Mouse (Mus musculus): ENCODE results near the gene Akap10. TPM values are rescaled to one million over a fixed set of nuclear protein-coding genes. Genes with fewer than 3 reads are reported as not detected.

The Akap10 gene
- total and polyA plus RNA-seq, 3 experiments, result 17.7 to 20.1 TPM; not detected in 1

DNA sequence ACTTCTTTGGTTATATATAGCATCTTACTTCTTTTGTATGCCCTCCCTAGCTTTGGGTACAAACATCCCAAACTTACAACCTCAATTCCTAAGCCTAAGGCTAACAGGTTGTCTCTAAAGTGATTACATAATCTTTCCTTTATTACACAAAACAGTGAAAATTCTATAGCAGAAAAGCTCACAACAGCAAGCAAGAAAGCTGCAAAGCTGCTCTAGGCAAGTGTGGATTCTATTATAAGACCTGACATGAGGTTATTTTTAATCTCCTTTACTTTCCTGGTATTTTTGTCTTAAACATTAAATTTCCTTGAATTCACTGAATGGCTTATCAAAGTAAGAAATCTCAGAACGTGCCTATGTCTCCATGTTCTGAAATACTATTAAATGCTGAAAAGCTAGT lies 6.7 kb downstream of the Akap10 start:
- no peak overlapping the region for H3K4me3 ChIP-seq (ENCODE audit: control insufficient read depth in 1 of 2, insufficient read depth in 1 of 2, low read depth in 2 of 2, low read length in 2 of 2)
- TF ChIP-seq E2F4 (IDR thresholded peaks at IDR 0.05; ENCODE audit: borderline replicate concordance, low read depth, low read length) (no peak), POLR2A (IDR thresholded peaks at IDR 0.05; ENCODE audit: control insufficient read depth in 1 of 2, insufficient read depth in 1 of 2, low read depth in 1 of 2, low read length in 2 of 2, poor library complexity in 1 of 2) (no peak), MAFK (IDR thresholded peaks at IDR 0.05; ENCODE audit: borderline replicate concordance, low read depth, low read length) (no peak), EP300 (IDR thresholded peaks at IDR 0.05; ENCODE audit: low read depth in 1 of 2, low read length in 2 of 2) (no peak), TBP (IDR thresholded peaks at IDR 0.05; ENCODE audit: low read depth, low read length) (no peak), MAZ (IDR thresholded peaks at IDR 0.05; ENCODE audit: low read depth, low read length) (no peak), USF2 (IDR thresholded peaks at IDR 0.05; ENCODE audit: borderline replicate concordance in 1 of 2, insufficient read depth in 1 of 2, low read depth in 1 of 2, low read length in 2 of 2) (no peak), MEF2A (IDR thresholded peaks at IDR 0.05; ENCODE audit: extremely low read depth, insufficient replicate concordance, low read depth, low read length, poor library complexity, severe bottlenecking) (no peak), ZNF384 (IDR thresholded peaks at IDR 0.05; ENCODE audit: low read depth, low read length) (no peak), CTCF (IDR thresholded peaks at IDR 0.05 in 2 of 3, conservative IDR thresholded peaks at IDR 0.05 in 1 of 3; ENCODE audit: control insufficient read depth in 1 of 3, insufficient read depth in 1 of 3, low read depth in 2 of 3, low read length in 3 of 3, poor library complexity in 1 of 3, severe bottlenecking in 1 of 3) (no peak), TAL1 (IDR thresholded peaks at IDR 0.05; ENCODE audit: low read length) (no peak), ZMIZ1 (IDR thresholded peaks at IDR 0.05; ENCODE audit: low read depth, low read length) (no peak), MYB (IDR thresholded peaks at IDR 0.05; ENCODE audit: low read depth, low read length) (no peak), NELFE (IDR thresholded peaks at IDR 0.05; ENCODE audit: low read depth, low read length) (no peak), KAT2A (conservative IDR thresholded peaks at IDR 0.05; ENCODE audit: low read depth, low read length) (no peak)
- no peaks in the 10 kb centered on the region for H3K27me3 ChIP-seq (ENCODE audit: control insufficient read depth in 1 of 2, insufficient read depth in 2 of 2, low read length in 2 of 2)
- no peak for DNase-seq (ENCODE audit: low read depth, low spot score)
- H3K79me2 ChIP-seq (ENCODE audit: control insufficient read depth, insufficient read depth, low read length, poor library complexity), result peaks cover 35% of the 10 kb centered on the region
- H3K36me3 ChIP-seq (ENCODE audit: control insufficient read depth in 1 of 2, insufficient read depth in 2 of 2, low read length in 2 of 2), result peaks cover 14 to 29% of the 10 kb centered on the region in 2 experiments
- peaks cover 0 to 3% of the 10 kb centered on the region in 2 experiments; a peak in 2 of 4 replicates for H3K4me1 ChIP-seq (ENCODE audit: control insufficient read depth in 1 of 2, insufficient read depth in 2 of 2, low read length in 2 of 2)
- no peaks in the 10 kb centered on the region for H3K9me3 ChIP-seq (replicated peaks; ENCODE audit: insufficient read depth, low read length)
- no peak overlapping the region for H3K9ac ChIP-seq (ENCODE audit: control insufficient read depth, low read depth, low read length, poor library complexity, severe bottlenecking)
- no peak overlapping the region for H3K27ac ChIP-seq (ENCODE audit: control insufficient read depth, low read depth, low read length)

- Histone ChIP-seq H3K27ac (ENCODE audit: control insufficient read depth, low read depth, low read length) (no peak overlapping the region), H3K9ac (ENCODE audit: control insufficient read depth, low read depth, low read length, poor library complexity, severe bottlenecking) (no peak overlapping the region), H3K9me3 (replicated peaks; ENCODE audit: insufficient read depth, low read length) (no peaks in the 10 kb centered on the region), H3K4me3 (ENCODE audit: control insufficient read depth in 1 of 2, insufficient read depth in 1 of 2, low read depth in 2 of 2, low read length in 2 of 2) (no peak overlapping the region), H3K36me3 (ENCODE audit: control insufficient read depth in 1 of 2, insufficient read depth in 2 of 2, low read length in 2 of 2) (peaks cover 9 to 32% of the 10 kb centered on the region in 2 experiments), H3K4me1 (ENCODE audit: control insufficient read depth in 1 of 2, insufficient read depth in 2 of 2, low read length in 2 of 2) (no peaks in the 10 kb centered on the region), H3K27me3 (ENCODE audit: control insufficient read depth in 1 of 2, insufficient read depth in 2 of 2, low read length in 2 of 2) (no peaks in the 10 kb centered on the region), H3K79me2 (ENCODE audit: control insufficient read depth, insufficient read depth, low read length, poor library complexity) (peaks cover 13% of the 10 kb centered on the region)
- no peak for TF ChIP-seq ZNF384 (IDR thresholded peaks at IDR 0.05; ENCODE audit: low read depth, low read length)
- no peak for TF ChIP-seq POLR2A (IDR thresholded peaks at IDR 0.05; ENCODE audit: control insufficient read depth in 1 of 2, insufficient read depth in 1 of 2, low read depth in 1 of 2, low read length in 2 of 2, poor library complexity in 1 of 2)
- no peak for DNase-seq (ENCODE audit: low read depth, low spot score)
Measured at GRCm38 (mm10) chr11:61919702-61920101, 10.3 kb downstream of the Akap10 start.

Measured in MEL (cell line).